Mouse (Mus musculus) hindbrain, embryonic 11.5 days (tissue): ENCODE measurements around the gene Bbs2. TPM values are rescaled to one million over a fixed set of nuclear protein-coding genes. Genes with fewer than 3 reads are reported as not detected.
"Not testable (repeated sequence)": the region's sequence is repeated elsewhere in the genome, so short reads cannot be mapped to it uniquely, and the experiment has no call there.

Experiments used
- ATAC-seq: fragments of 200-750 bp; cut with Nextera tagmentation; 2 replicates; pipeline ENCODE4 v1.8.0; 2017; ENCODE audit warnings: mild to moderate bottlenecking, moderate TSS enrichment, moderate library complexity; ENCODE audit not compliant: low FRiP score
- DNase-seq: peaks from one replicate; pipeline ENCODE4 v3.0.0-alpha.2; 2015; ENCODE audit warnings: low spot score
- H3K27ac ChIP-seq: fragments of 300-500 bp; sonication (generic); 2 replicates; pipeline ENCODE4 v1.5.1; 2014; ENCODE audit warnings: mild to moderate bottlenecking, low read depth, low read length
- H3K27me3 ChIP-seq: fragments of 300-500 bp; sonication (generic); 2 replicates; pipeline ENCODE4 v1.6.1; 2014; ENCODE audit warnings: mild to moderate bottlenecking, low read length, moderate library complexity, mixed read lengths; ENCODE audit not compliant: control insufficient read depth, insufficient read depth
- H3K36me3 ChIP-seq: fragments of 300-500 bp; sonication (generic); 2 replicates; pipeline ENCODE4 v1.6.1; 2014; ENCODE audit warnings: mild to moderate bottlenecking, low read length, moderate library complexity, mixed read lengths; ENCODE audit not compliant: control insufficient read depth, insufficient read depth
- H3K4me1 ChIP-seq: fragments of 300-500 bp; sonication (generic); replicated peaks from 2 replicates; pipeline ENCODE4 v1.6.1; 2014; ENCODE audit warnings: low read length, mixed read lengths; ENCODE audit not compliant: control insufficient read depth, insufficient read depth
- H3K4me2 ChIP-seq: fragments of 300-500 bp; sonication (generic); replicated peaks from 2 replicates; pipeline ENCODE4 v1.6.1; 2014; ENCODE audit warnings: mild to moderate bottlenecking, low read depth, low read length
- H3K4me3 ChIP-seq: fragments of 300-500 bp; sonication (generic); 2 replicates; pipeline ENCODE4 v1.5.1; 2014; ENCODE audit warnings: low read depth, low read length
- H3K9ac ChIP-seq: fragments of 300-500 bp; sonication (generic); 2 replicates; pipeline ENCODE4 v1.6.1; 2014; ENCODE audit warnings: low read depth, low read length
- H3K9me3 ChIP-seq: fragments of 300-500 bp; sonication (generic); 2 replicates; pipeline ENCODE4 v1.6.1; 2016; ENCODE audit warnings: low read length; ENCODE audit not compliant: control insufficient read depth
- WGBS: fragments of 180-500 bp; shearing (Covaris S2); extraction: QIAGEN DNeasy Blood & Tissue Kit; methylation state at CpG from one replicate; pipeline ENCODE4 v1.1.7; 2014; 5-methylcytosine and 5-hydroxymethylcytosine counted together
- polyA plus RNA-seq: library from polyadenylated mRNA; unstranded; fragments of >200 nt; fragmentation: Nextera tagmentation; extraction: Ambion mirVana; gene quantifications from 2 replicates; pipeline ENCODE4 v1.2.1, GENCODE M21; 2014

The Bbs2 gene
- polyA plus RNA-seq = 20.3 and 29.1 TPM in 2 replicates

DNA sequence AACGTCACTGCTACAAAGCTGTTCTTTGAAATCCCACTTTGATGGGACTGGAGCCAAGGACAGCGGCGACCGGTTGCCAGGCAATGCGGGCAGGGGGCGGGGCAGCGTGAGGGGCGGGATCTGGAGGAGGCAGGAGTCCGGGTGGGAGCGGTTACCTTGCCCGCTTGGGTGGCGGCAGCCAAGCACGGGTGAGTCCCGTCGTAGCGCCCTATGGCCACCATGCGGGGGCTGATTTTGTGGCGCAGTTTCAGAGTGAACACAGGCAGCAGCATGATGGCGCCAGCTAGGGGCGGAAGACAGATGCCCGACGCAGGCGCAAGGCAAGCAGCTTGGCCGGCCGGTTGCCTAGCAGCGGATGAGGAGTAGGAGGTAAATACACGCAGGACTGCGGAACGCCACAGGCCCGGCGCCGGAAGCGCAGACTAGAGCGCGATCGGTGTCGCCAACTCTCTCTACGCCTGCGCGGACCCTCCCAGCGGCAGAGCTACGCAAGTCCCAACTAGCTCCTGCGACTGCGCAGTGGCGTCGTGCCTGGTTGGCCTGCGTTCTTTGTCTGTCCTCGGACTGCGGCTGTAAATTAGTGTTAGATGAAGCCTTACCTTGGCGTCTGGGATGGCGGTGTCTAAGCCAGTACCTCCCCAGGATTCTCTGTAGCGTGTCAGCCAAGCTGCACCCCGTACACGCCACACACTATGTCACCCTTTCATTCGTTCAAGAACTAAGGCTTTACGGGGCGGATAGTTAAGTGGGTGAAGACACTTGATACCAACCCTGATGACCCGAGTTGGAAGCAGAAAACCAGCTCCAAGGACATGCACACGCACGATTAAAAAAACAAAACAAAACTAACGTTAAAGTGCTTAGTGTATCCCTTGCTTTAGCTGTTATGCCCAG is at the start of gene Bbs2:
Gene Bbs2, minus strand, starts transcription at position 848 of the 894 bp plus-strand sequence.
- ATAC-seq (peak; percentile 99), DNase-seq (peak; percentile 100)
- Histone ChIP-seq H3K9ac (peak within 1 kb of the TSS; percentile 81), H3K4me2 (peak within 1 kb of the TSS; percentile 54), H3K4me3 (peak within 1 kb of the TSS; percentile 59), H3K36me3 (no peaks in the 10 kb centered on the region), H3K27ac (peak within 1 kb of the TSS; percentile 97), H3K9me3 (no peaks in the 10 kb centered on the region), H3K27me3 (no peaks in the 10 kb centered on the region), H3K4me1 (no peaks in the 10 kb centered on the region)
- 2% methylated on average over 61 of the region's 61 CpGs for WGBS

DNA sequence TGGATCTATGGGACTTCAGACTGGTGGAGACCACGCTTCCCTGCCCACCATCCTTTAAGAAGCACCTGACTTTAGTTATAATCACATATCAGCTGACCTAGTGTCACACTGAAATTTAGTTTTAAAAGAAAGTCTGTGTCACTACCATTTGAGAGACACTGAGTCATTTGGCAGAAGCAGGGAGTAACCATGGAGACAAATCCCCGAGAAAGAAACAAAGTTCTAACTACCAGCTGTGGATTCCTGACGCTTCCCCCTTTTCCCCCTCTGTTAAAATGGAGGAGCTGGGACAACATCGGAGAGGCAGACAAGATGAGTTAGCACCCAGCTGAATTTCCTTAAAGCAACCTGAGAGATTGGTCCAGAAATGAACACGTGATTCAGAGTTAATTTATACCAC is 49.5 kb upstream of the Bbs2 start:
- 0 out of 2 replicates have a peak, but pooled peaks cover 2% of the 10 kb centered on the region for H3K27me3 ChIP-seq
- H3K27ac ChIP-seq = no peak overlapping the region
- H3K36me3 ChIP-seq = no peaks in the 10 kb centered on the region
- H3K4me2 ChIP-seq = no peak overlapping the region
- no peak overlapping the region for H3K9ac ChIP-seq
- no peak overlapping the region for H3K4me3 ChIP-seq
- no peaks in the 10 kb centered on the region for H3K9me3 ChIP-seq
- WGBS = 53% methylated on average over 5 of the region's 5 CpGs
- ATAC-seq (no peak), DNase-seq (no peak)
- H3K4me1 ChIP-seq = peaks cover 2% of the 10 kb centered on the region; the same call in 1 of the 2 replicates

DNA sequence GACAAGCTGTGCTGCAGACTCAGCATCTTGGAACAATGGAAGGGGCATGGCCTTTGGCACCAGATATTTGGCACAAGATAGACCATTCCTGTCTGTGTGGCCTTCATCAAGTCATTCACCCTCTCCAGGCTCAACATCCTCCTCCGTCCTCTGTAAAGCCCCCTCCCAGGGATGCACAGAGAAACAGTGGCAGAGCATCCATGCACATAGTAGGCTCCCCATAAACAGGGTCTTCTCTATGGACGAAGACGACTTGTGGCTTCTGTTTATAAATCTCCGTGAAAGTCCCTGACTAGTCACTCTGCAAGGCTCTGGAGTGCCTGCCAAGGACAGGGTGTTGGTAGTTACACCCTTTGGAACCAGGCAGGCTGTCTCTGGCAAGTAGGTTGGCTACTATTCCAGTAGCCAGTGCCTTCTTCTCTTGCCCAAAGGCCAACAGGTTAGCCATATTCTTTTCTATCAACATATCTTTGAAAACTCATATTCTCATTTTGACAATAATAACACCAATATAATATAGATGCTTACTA is 41.6 kb upstream of the Bbs2 start:
- Histone ChIP-seq H3K4me1 (no peaks in the 10 kb centered on the region), H3K36me3 (no peaks in the 10 kb centered on the region), H3K27me3 (no peaks in the 10 kb centered on the region), H3K27ac (no peak overlapping the region), H3K9ac (no peak overlapping the region), H3K4me2 (no peak overlapping the region), H3K4me3 (no peak overlapping the region), H3K9me3 (no peaks in the 10 kb centered on the region)
- WGBS = 81% methylated on average over 4 of the region's 4 CpGs
- no peak for ATAC-seq
- DNase-seq = no peak

DNA sequence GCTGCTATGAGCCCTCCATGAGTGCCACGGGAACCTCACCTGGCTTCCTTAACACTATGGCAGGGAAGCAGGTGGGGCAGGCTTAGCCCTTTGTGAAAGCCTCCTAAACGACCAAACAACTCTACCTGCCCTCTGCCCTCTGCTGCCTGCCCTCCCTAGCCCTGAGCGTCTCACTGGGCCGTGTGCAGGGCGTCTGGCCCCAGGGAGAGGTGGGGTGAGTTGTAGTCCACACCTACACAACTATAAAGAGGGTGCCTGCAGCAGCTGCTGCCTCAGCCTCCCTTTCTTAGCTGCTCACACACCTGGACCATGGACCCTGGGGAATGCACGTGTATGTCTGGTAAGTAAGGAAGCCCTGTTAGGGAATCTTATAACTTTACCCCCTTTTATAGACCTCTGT is 38.2 kb upstream of the Bbs2 start, which contains the start of gene Mt4:
Gene Mt4, plus strand, starts transcription at position 265 of the 400 bp plus-strand sequence.
- no peaks in the 10 kb centered on the region for H3K4me1 ChIP-seq
- no peaks in the 10 kb centered on the region for H3K9me3 ChIP-seq
- H3K27me3 ChIP-seq = no peaks in the 10 kb centered on the region
- 65% methylated on average over 6 of the region's 6 CpGs for WGBS
- ATAC-seq = no peak
- no peak within 1 kb of the TSS for H3K9ac ChIP-seq
- H3K4me3 ChIP-seq = no peak within 1 kb of the TSS
- H3K4me2 ChIP-seq = no peak within 1 kb of the TSS
- DNase-seq = no peak
- no peak within 1 kb of the TSS for H3K27ac ChIP-seq
- no peaks in the 10 kb centered on the region for H3K36me3 ChIP-seq

DNA sequence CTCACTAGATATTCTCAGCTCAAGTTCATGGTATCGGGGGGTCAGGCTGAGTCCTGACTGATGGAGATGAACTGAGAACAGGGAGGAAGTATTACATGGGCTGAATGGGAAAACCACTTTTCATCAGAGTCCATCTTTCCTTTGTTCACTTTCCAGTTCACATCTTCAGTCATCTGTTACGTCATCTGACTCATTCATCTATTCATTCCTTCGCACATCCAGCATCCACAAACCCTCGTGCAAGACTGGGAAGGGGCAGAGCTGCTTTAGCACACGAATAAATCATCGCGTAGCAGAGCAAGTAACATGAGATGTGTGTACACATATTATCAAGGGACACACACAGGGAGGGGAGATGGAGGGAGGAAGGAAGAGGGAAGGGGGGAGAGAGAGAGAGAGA is 37.5 kb upstream of the Bbs2 start:
- H3K4me3 ChIP-seq = no peak overlapping the region
- DNase-seq = no peak
- 79% methylated on average over 7 of the region's 7 CpGs for WGBS
- H3K4me2 ChIP-seq = no peak overlapping the region
- H3K27ac ChIP-seq = no peak overlapping the region
- no peaks in the 10 kb centered on the region for H3K27me3 ChIP-seq
- H3K4me1 ChIP-seq = no peaks in the 10 kb centered on the region
- ATAC-seq = no peak
- no peaks in the 10 kb centered on the region for H3K36me3 ChIP-seq
- no peak overlapping the region for H3K9ac ChIP-seq
- H3K9me3 ChIP-seq = no peaks in the 10 kb centered on the region

DNA sequence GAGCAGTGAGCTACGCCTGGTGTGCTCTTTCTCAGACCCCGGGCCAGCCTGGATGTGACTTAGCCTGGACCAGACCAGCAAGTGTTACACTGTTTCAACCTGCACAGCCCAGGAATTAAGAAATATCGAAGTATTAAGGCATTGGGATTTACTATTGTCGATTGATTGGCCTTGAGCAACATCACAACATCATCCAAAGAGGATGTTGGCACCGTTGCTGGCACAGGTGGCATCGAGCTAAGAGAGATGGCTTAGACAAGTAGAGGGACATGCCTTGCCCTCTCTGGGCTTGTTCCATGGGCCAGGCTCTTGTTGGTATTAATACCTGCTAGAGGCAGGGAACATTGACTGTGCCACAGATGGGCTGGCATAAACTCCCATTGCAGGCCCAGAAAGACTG is 36.8 kb upstream of the Bbs2 start:
- 89% methylated on average over 6 of the region's 6 CpGs for WGBS
- H3K27me3 ChIP-seq = no peaks in the 10 kb centered on the region
- no peaks in the 10 kb centered on the region for H3K36me3 ChIP-seq
- no peaks in the 10 kb centered on the region for H3K4me1 ChIP-seq
- no peak overlapping the region for H3K4me2 ChIP-seq
- H3K9me3 ChIP-seq = no peaks in the 10 kb centered on the region
- DNase-seq (no peak), ATAC-seq (no peak)
- H3K9ac ChIP-seq = no peak overlapping the region
- no peak overlapping the region for H3K27ac ChIP-seq
- no peak overlapping the region for H3K4me3 ChIP-seq

DNA sequence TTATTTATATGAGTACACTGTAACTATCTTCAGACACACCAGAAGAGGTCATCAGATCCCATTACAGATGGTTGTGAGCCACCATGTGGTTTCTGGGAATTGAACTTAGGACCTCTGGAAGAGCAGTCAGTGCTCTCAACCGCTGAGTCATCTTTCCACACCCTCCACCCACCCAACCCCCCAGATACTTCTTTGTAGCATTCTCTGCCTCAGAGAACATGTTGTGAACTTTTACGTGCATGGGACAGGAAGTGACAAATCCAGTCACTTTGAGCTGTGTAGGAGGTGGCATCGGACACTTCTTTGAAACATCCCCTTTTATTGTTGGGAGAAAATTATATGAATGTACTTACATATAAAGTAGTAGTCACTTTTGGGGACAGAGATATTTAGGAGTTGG is 35.9 kb upstream of the Bbs2 start:
- not testable (repeated sequence) for H3K4me3 ChIP-seq, H3K4me2 ChIP-seq, H3K9ac ChIP-seq, H3K36me3 ChIP-seq, ATAC-seq, H3K9me3 ChIP-seq, H3K4me1 ChIP-seq, H3K27ac ChIP-seq, DNase-seq, H3K27me3 ChIP-seq
- WGBS = 67% methylated on average over 3 of the region's 3 CpGs

DNA sequence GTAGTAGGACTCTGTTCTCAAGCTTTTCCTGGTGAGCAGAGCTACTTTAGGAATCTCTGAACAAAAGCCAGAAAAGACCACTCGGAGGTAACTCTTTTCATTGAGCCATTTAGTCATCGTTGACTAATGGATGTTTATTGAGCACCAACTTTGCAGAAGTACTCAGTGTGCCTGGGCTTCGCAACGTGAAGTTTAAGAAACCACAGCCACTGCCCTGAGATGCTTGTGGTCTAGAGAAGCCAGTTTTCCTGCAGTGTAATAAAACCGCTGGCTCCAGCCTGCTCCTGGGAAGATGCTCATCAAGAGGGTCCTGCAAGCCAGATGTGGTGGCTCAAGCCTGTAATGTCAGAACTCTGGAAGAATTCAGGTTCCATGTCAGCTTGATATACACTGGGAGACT is 33.4 kb upstream of the Bbs2 start:
- Histone ChIP-seq H3K4me1 (no peaks in the 10 kb centered on the region), H3K4me3 (no peak overlapping the region), H3K36me3 (no peaks in the 10 kb centered on the region), H3K4me2 (no peak overlapping the region), H3K27me3 (no peaks in the 10 kb centered on the region), H3K9me3 (no peaks in the 10 kb centered on the region), H3K9ac (no peak overlapping the region), H3K27ac (no peak overlapping the region)
- no peak for ATAC-seq
- 82% methylated on average over 5 of the region's 5 CpGs for WGBS
- no peak for DNase-seq

DNA sequence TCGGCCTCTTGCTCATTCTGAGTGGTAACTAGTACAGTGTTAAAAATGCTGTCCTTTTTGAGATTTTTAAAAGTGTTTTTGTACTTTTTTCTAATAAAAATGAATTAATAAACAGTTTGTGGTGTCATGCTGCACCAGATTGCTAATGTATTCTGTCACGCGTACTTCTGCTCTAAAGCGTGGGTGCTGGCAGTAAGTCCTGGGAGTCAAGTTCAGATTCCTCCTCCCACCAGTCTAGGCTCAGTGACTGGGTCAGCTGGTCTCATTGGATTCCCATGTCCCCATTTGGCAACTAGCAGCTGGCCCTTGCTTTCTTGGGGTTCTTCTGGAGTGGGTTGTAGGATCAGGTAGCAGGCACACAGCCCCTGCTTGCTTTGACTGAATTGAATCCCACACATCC is 31.4 kb upstream of the Bbs2 start:
- no peak for ATAC-seq
- no peak overlapping the region for H3K4me3 ChIP-seq
- H3K36me3 ChIP-seq = no peaks in the 10 kb centered on the region
- no peak for DNase-seq
- no peaks in the 10 kb centered on the region for H3K9me3 ChIP-seq
- 87% methylated on average over 4 of the region's 4 CpGs for WGBS
- no peak overlapping the region for H3K9ac ChIP-seq
- no peak overlapping the region for H3K27ac ChIP-seq
- no peaks in the 10 kb centered on the region for H3K27me3 ChIP-seq
- H3K4me1 ChIP-seq = no peaks in the 10 kb centered on the region
- no peak overlapping the region for H3K4me2 ChIP-seq
